Mouse (Mus musculus) brain, adult 10 weeks (tissue): ENCODE data around the gene Ptges3l. TPM values are rescaled to one million over a fixed set of nuclear protein-coding genes. Genes with fewer than 3 reads are reported as not detected.

Source experiments
- polyA plus RNA-seq: library from polyadenylated mRNA; stranded (reverse); fragments of 350-450 nt; fragmentation: Illumina TruSeq; extraction: RNeasy Lipid Tissue Mini Kit (QIAGEN cat#74804); gene quantifications from one replicate; pipeline ENCODE4 v1.2.3, GENCODE M21; 2015; ENCODE audit warnings: low read depth, low replicate concordance

The Ptges3l gene
- polyA plus RNA-seq = 6.1 TPM

DNA sequence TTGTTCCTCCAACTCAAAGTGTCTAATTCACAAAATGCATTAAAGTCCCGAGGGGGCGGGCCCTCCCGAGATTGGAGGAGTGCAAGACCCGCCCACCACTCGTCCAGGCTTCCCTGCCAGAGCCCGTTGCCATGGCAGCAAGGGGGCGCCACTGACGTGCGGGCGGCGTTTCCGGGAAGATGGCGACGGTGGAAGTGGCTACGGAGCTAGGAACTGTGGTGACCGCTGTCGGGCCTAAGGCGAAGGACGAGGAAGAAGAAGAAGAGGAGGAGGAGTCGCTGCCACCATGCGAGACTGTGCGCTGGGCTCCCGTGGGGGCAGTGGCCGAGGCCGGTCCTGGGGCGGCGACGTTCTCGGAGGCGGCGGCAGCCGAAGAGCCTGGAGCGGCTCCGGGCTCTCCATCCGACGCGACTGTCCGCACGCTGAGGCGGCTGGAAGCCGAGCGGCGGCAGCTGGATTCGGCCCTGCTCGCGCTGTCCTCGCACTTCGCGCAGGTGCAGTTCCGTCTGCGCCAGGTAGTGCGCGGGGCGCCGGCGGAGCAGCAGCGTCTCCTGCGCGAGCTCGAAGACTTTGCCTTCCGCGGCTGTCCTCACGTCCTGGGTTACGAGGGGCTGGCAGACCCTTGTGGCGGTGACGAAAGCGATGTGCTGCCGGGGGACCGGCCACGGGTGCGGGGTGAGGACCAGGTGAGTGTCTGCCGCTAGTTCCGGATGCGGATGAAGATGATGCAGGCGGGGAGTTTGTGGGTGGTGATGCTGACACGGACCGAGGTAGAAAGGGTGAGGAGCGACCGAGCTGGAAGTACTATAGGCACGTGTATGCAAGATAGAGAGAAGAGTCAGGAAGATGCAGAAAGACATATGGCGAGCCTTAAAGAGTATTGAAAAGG is at the start of gene Ptges3l, which contains the start of gene Rundc1:
Gene Ptges3l, minus strand, starts transcription at position 409 of the 889 bp plus-strand sequence.
Gene Rundc1, plus strand, starts transcription at position 161 of the 889 bp plus-strand sequence.

DNA sequence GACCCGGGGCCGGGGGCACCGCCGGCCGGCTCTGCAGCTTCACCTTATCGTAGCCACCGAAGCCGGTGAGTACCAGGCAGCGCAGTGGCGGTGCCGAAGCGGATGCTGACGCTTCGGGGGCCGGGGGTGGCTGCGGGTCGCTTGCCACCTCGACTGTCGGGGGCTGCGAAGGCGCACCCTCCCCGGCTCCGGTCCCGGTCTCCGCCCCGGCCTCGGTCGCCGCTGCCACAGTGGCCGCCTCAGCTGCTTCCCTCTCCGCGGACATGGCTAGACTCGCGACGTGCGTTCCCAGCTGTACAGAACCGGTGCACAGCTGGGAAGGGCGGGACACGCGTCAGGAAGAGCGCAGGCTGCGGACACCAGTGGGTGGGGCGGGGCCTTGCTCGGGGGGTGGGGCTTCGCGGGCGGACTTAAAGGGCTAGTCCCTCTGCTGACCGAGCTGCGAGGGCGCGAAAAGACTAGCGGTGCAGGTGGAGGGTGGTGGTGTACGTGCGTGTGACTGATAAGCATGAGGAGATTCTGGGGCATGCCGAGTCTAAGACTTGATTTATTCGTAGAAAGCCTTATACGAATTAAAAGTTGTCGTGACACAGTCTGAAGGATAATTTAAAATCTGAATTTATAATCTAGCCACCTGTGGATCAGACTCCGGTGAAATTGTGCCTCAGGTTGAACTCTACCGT is 40.9 kb upstream of the Ptges3l start, which contains the start of gene Vat1:
Gene Vat1, minus strand, starts transcription at position 362 of the 683 bp plus-strand sequence.

DNA sequence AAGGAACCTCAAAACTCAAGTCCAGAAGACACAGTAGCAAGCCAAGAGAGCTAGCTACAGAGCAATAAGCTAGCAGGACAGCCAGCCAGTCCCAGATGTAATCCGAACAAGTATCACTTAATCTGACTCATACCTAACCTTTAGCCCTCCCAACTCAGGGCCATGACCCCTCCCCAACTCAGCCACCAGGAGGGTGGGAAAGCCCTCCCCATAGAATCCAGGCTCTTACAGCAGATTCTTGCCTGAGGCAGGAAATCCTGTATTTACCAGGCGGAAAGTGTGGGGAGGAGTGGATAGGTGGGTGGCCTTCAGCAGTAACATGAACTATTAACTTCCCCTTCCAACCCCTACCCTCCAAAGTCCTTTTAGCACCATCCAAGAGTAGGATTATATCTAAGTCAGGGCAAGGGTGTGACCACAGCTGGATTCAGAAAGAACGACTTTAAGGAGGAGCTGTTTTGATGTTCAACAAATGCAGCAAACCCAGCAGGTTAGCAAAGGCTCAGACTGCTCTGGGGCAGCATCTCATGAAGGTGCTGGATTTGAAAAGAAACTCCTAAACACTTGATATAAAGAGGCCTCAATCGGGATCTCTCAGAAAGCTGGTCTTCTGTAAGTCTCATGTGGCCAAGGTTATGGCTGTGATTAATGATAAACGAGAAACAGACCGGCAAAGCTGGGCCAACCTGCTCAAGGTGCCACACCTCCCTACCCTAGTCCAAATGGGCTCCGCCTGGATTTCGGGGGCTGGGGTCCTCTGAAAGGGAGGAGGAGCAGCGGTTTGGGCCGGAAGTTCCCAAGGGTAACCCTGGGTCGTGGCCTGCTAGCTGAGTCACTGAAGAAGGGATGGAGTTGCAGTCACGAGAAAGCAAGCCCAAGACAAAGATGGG is 39.3 kb upstream of the Ptges3l start, which contains the start of gene Rnd2:
Gene Rnd2, plus strand, starts transcription at position 789 of the 890 bp plus-strand sequence.

DNA sequence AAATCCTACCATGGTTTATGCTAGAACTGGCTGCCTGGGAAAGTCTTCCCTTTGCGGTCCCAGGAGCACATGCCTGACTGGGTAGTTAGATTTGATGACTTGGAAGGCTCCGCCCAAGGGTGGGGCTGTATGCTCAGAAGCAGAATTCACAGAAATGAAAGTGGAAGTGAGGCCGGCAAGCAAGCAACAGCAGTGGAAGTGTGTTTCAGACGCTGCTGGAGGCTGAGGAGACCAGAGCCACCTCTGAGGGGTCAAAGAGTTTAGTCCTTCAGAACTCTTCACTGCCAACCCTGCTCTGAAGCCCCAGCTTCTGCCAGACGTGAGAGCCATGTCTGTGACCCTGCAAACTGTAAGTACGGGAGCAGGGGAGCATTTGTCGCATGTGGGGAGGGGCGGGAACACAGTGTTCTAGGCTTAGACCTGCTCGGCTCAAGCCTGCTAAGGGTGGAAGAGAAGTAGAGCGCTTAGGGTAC is 23.2 kb upstream of the Ptges3l start, which contains the start of gene Ifi35:
Gene Ifi35, plus strand, starts transcription at position 134 of the 473 bp plus-strand sequence.

DNA sequence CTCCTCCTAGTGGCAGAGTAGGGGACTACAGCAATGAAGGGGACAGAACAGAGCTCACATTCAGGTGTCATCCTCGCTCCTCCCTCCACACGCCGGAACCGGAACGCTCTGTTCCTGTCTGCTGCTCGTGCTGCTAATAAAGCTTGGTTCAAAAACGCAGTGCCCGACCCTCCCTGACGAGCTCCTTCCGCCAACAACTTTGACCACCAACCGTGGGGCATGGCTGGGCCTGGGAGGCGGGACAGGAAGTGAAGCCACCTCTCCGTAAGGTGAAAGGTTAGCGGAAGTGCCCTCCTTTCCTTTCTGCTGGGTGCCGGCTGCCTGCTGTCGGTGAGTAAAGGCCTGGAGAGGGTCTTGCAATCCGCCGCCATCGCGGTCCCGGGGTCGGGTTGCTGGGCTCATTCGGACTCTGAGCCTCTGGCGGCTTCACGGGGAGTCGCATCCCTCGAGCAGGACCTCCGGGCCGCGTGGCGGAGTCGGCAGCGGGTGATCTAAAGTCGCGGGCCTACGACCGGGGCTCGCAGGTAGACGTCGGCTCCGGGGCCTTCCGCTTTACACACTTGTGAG is 17.1 kb upstream of the Ptges3l start, which contains the start of gene Rpl27:
Gene Rpl27, plus strand, starts transcription at position 172 of the 567 bp plus-strand sequence.

DNA sequence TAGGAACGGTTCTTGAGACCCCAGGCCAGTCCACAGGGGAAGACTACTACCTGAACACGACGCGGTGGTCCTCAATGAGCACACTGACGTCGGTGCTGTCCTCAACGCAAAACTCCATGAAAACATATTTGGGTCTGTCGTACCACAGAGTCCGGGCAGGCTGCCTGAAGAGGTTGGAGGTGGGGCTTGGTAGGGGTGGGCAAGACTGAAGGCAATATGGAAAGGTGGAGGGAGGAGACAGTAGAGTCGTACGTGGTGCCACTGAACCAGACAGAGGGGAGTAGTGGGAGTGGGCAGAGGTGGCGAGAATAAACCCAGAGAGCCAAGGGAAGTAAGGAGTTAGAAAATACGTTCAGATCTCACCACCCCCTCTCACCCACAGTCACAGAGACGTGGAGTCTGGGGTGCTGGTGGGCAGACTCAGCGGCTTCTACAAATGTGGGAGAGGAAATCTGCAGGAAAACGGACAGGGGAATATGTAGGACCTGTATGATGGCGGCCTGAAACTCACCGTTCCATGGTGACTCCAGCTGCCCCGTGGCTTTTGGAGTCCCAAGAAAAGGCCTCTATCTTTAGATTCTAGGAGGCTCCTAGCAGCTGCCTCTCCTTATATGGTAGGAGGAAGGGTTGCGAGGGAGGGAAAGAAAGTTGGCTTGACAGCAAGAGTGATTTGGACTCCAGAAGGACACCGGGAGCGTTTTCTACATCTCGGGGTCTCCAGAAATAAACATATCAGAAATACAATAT is 855 bp downstream of the Ptges3l start, which contains the start of gene Gm27029:
Gene Gm27029, minus strand, starts transcription at position 692 of the 747 bp plus-strand sequence.

DNA sequence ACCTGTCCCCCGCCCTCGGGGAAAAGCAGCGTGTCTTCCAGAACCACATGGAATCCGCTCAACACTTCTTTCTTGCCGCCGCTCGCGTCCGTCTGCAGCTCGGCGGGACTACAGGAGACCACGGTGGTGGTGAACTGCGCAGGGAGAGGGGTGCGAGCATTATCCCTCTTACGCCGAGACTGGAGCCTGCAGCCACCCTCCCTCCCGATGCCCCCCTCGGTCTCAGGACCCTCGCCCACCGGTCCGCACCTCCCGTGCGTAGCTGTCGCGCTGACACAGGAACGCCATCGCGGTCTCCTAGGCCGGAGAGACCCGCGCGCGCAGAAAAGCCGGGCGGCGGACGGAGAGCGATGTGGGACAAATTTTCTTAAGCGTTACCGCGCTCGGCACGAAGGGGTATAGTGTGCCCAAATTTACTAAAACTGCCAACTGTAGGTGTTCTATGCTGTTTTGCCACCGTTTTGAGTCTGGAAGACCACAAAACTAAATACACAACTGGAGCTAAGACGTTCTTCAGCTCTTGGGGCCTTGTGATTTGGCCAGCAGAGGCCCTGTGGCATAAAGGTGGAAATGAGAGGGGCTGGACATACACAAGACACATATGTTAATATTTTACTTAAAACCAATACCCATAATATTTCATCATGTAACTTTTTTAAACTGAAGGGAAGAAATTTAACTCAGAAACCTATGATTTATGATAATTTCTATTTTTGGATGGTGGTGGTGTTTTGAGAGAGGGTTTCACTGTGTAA is 7.9 kb downstream of the Ptges3l start, which contains the start of gene Aarsd1:
Gene Aarsd1, minus strand, starts transcription at position 515 of the 755 bp plus-strand sequence.

Other genes with a start within 250 kb of the Ptges3l start
- not detected for gene Ccr10, start 249.9 kb downstream of the Ptges3l start, polyA plus RNA-seq
- 42.2 TPM for gene Ezh1, start 198.9 kb downstream of the Ptges3l start, polyA plus RNA-seq
- gene Ramp2, start 179.3 kb downstream of the Ptges3l start, polyA plus RNA-seq = 28.6 TPM
- 94.4 TPM for gene Vps25, start 171.6 kb downstream of the Ptges3l start, polyA plus RNA-seq
- gene Wnk4, start 164.8 kb downstream of the Ptges3l start, polyA plus RNA-seq = 4.8 TPM
- 0.58 TPM for gene Cntd1, start 146.3 kb downstream of the Ptges3l start, polyA plus RNA-seq
- gene Coa3, start 146.2 kb downstream of the Ptges3l start, polyA plus RNA-seq = 223 TPM
- gene Becn1, start 123.0 kb downstream of the Ptges3l start, polyA plus RNA-seq = 183 TPM
- 106 TPM for gene Psme3, start 109.1 kb downstream of the Ptges3l start, polyA plus RNA-seq
- gene Aoc2, start 100.3 kb downstream of the Ptges3l start, polyA plus RNA-seq = 3.6 TPM
- gene Aoc3, start 94.7 kb downstream of the Ptges3l start, polyA plus RNA-seq = 0.64 TPM
- not detected for gene G6pc, start 57.8 kb downstream of the Ptges3l start, polyA plus RNA-seq
- gene Aarsd1, start 7.7 kb downstream of the Ptges3l start, polyA plus RNA-seq = 71.2 TPM
- 3.4 TPM for gene Gm27029, start 537 bp downstream of the Ptges3l start, polyA plus RNA-seq
- 31.3 TPM for gene Rundc1, start 248 bp downstream of the Ptges3l start, polyA plus RNA-seq
- 399 TPM for gene Rpl27, start 17.0 kb upstream of the Ptges3l start, polyA plus RNA-seq
- 5.8 TPM for gene Ifi35, start 23.1 kb upstream of the Ptges3l start, polyA plus RNA-seq
- 246 TPM for gene Rnd2, start 39.7 kb upstream of the Ptges3l start, polyA plus RNA-seq
- 31.2 TPM for gene Vat1, start 40.9 kb upstream of the Ptges3l start, polyA plus RNA-seq
- 0.70 TPM for gene Brca1, start 126.6 kb upstream of the Ptges3l start, polyA plus RNA-seq
- 110 TPM for gene Nbr1, start 126.8 kb upstream of the Ptges3l start, polyA plus RNA-seq
- gene Tmem106a, start 156.9 kb upstream of the Ptges3l start, polyA plus RNA-seq = 1.1 TPM
- gene Gm11634, start 173.9 kb upstream of the Ptges3l start, polyA plus RNA-seq = not detected
- 9.0 TPM for gene Rdm1, start 201.9 kb upstream of the Ptges3l start, polyA plus RNA-seq
- gene Arl4d, start 240.2 kb upstream of the Ptges3l start, polyA plus RNA-seq = 36.1 TPM